Mouse (Mus musculus) heart, embryonic 13.5 days (tissue): ENCODE results near the gene Myo1e. TPM values are rescaled to one million over a fixed set of nuclear protein-coding genes. Genes with fewer than 3 reads are reported as not detected.

Experiments
- ATAC-seq: fragments of 200-750 bp; cut with Nextera tagmentation; 2 replicates; pipeline ENCODE4 v1.8.0; 2017; ENCODE audit warnings: moderate TSS enrichment; ENCODE audit not compliant: insufficient number of reproducible peaks, low FRiP score, low TSS enrichment; ENCODE audit errors: extremely low read depth
- H3K27ac ChIP-seq: fragments of 300-500 bp; sonication (generic); replicated peaks from 2 replicates; pipeline ENCODE4 v1.5.1; 2015; ENCODE audit warnings: moderate library complexity, mild to moderate bottlenecking, inconsistent platforms
- H3K27me3 ChIP-seq: fragments of 300-500 bp; sonication (generic); replicated peaks from 2 replicates; pipeline ENCODE4 v1.6.1; 2015; ENCODE audit warnings: mild to moderate bottlenecking, inconsistent platforms
- H3K36me3 ChIP-seq: fragments of 300-500 bp; sonication (generic); 2 replicates; pipeline ENCODE4 v1.6.1; 2015; ENCODE audit warnings: mild to moderate bottlenecking, inconsistent platforms
- H3K4me1 ChIP-seq: fragments of 300-500 bp; sonication (generic); 2 replicates; pipeline ENCODE4 v1.6.1; 2015; ENCODE audit warnings: inconsistent platforms
- H3K4me2 ChIP-seq: fragments of 300-500 bp; sonication (generic); 2 replicates; pipeline ENCODE4 v1.6.1; 2015; ENCODE audit warnings: inconsistent platforms, mild to moderate bottlenecking, moderate library complexity
- H3K4me3 ChIP-seq: fragments of 300-500 bp; sonication (generic); 2 replicates; pipeline ENCODE4 v1.5.1; 2015; ENCODE audit warnings: moderate library complexity, mild to moderate bottlenecking, inconsistent platforms
- H3K9ac ChIP-seq: fragments of 300-500 bp; sonication (generic); 2 replicates; pipeline ENCODE4 v1.6.1; 2015; ENCODE audit warnings: inconsistent platforms, mild to moderate bottlenecking, moderate library complexity
- H3K9me3 ChIP-seq: fragments of 300-500 bp; sonication (generic); 2 replicates; pipeline ENCODE4 v1.6.1; 2016; ENCODE audit warnings: inconsistent platforms
- WGBS: fragments of 180-500 bp; shearing (Covaris S2); methylation state at CpG from one replicate; pipeline ENCODE4 v1.1.7; 2015; ENCODE audit warnings: mixed read lengths; 5-methylcytosine and 5-hydroxymethylcytosine counted together
- polyA plus RNA-seq: library from polyadenylated mRNA; unstranded; fragments of >200 nt; fragmentation: Nextera tagmentation; extraction: Ambion mirVana; gene quantifications from 2 replicates; pipeline ENCODE4 v1.2.1, GENCODE M21; 2015

Gene Myo1e
- 10.1 and 10.9 TPM in 2 replicates for polyA plus RNA-seq

DNA sequence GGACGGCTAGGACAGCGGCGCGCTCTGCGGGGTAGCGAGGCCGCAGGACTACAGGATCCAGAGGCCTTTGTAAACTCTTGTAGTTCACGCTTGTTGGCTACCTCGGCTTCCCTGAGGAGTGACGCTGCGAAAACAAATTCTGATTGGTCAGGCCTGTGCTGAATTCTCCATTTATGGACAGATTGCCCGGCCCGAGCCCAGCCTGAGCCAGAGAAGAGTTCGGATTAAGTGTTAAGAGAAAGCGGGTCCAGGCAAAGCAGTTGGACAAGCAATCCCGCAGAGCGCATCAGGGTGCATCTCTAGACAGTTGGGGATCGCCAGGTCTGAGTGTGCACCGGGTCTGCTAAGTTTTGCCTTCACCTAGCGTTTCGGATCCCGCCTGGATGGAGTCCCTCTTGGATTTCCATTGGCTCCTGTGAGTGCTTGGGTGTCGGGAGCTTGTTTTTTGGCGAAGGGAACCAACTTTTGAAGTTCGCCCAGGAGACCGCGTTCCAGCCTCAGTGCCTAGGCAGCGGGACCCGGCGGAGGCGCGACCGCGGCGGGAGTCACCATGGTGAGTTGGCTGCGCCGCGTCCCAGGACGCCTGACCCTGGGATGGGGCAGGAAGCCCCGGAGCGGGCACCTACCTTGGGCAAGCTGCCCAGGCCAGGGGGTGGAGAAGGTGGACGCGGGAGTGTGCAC is at the start of gene Myo1e:
Gene Myo1e, plus strand, starts transcription at position 200 of the 681 bp plus-strand sequence.
- peak within 1 kb of the TSS; percentile 78 for H3K4me3 ChIP-seq
- peaks cover 9% of the 10 kb centered on the region; the same call in 1 of the 2 replicates for H3K27me3 ChIP-seq
- 0 out of 2 replicates have a peak, but pooled peaks cover 4% of the 10 kb centered on the region for H3K9me3 ChIP-seq
- peak within 1 kb of the TSS; percentile 91 for H3K27ac ChIP-seq
- WGBS = under 1% methylated on average over 43 of the region's 43 CpGs
- no peaks in the 10 kb centered on the region for H3K36me3 ChIP-seq
- peak within 1 kb of the TSS; percentile 96 for H3K4me2 ChIP-seq
- ATAC-seq = peak; percentile 75
- peaks cover 23% of the 10 kb centered on the region for H3K4me1 ChIP-seq
- H3K9ac ChIP-seq = peak within 1 kb of the TSS; percentile 90

DNA sequence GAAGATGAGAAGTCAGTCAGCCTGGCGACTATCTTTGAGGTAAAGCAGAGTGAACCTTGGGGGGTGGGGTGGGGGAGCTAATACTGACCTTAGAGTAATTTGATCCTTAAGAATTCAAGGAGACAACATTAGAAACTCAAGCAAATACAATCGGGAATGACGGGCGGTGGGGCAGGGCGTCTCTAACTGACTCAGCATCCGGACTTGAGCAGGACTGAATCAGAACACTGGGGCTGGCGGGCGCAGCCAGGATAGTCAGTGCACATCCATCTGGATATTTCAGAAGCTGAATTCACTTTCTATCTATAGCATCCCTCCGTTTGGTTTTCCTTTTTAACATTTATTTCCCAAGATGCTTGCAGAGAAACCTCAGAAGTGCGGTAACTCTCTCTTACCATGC is 47.1 kb upstream of the Myo1e start:
- H3K27me3 ChIP-seq = no peaks in the 10 kb centered on the region
- no peak overlapping the region for H3K9ac ChIP-seq
- no peak for ATAC-seq
- H3K4me1 ChIP-seq = no peaks in the 10 kb centered on the region
- H3K27ac ChIP-seq = no peak overlapping the region
- no peaks in the 10 kb centered on the region for H3K36me3 ChIP-seq
- WGBS = 67% methylated on average over 10 of the region's 10 CpGs
- no peaks in the 10 kb centered on the region for H3K9me3 ChIP-seq
- no peak overlapping the region for H3K4me2 ChIP-seq
- no peak overlapping the region for H3K4me3 ChIP-seq

DNA sequence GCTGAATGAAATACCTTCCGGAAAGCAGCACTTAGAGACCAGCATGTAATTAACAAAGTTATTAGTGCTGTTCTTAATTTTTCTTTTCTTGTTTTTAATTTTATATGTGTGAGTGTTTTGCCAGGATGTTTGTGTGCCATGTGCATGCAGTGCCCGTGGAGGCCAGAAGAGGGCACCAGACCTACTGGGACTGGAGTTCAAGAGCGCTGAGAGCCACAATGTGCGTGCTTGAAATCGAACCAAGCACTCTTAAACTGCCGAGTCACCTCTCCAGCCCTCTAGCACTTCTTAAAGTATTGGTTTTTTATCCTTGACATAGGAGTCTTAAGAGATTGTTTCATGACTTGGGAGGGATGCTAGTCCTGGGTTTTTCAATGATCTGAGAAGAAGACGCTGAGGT is 38.2 kb upstream of the Myo1e start:
- no peak overlapping the region for H3K4me3 ChIP-seq
- H3K9ac ChIP-seq = no peak overlapping the region
- H3K27ac ChIP-seq = no peak overlapping the region
- no peak overlapping the region for H3K4me2 ChIP-seq
- no peaks in the 10 kb centered on the region for H3K9me3 ChIP-seq
- H3K27me3 ChIP-seq = no peaks in the 10 kb centered on the region
- H3K36me3 ChIP-seq = no peaks in the 10 kb centered on the region
- no peak for ATAC-seq
- no peaks in the 10 kb centered on the region for H3K4me1 ChIP-seq
- 78% methylated on average over 7 of the region's 7 CpGs for WGBS

DNA sequence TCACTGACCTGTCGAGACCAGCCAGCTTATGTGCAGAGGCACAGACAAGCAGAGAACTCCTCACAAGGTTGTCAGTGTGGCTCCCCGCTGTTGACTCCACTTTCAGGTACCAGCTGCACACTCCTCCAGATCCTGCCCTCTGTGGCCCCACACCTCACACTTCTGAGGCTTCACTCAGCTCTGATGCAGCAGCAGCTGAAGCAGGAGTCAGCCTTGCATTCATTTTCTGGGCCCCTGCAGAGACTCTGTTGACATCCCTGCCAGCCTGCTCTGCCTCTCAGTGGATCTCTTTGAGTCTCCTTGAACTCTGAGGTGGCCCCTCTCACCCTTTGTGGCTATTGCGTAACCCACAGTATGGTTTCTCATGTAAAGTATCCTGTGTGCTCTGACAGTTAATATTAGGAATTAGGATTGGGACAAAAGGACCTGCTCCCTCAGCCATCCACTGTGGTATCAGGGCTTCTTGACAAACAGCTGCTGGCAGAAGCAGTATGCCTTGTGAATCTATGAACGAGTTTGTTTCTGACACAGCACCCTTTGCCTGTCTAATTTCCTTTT is 32.8 kb upstream of the Myo1e start:
- WGBS = 56% methylated on average over 4 of the region's 4 CpGs
- ATAC-seq = no peak
- Histone ChIP-seq H3K9me3 (0 out of 2 replicates have a peak, but pooled peaks cover 2% of the 10 kb centered on the region), H3K4me1 (no peaks in the 10 kb centered on the region), H3K9ac (no peak overlapping the region), H3K36me3 (no peaks in the 10 kb centered on the region), H3K27me3 (no peaks in the 10 kb centered on the region), H3K27ac (no peak overlapping the region), H3K4me2 (no peak overlapping the region), H3K4me3 (no peak overlapping the region)

DNA sequence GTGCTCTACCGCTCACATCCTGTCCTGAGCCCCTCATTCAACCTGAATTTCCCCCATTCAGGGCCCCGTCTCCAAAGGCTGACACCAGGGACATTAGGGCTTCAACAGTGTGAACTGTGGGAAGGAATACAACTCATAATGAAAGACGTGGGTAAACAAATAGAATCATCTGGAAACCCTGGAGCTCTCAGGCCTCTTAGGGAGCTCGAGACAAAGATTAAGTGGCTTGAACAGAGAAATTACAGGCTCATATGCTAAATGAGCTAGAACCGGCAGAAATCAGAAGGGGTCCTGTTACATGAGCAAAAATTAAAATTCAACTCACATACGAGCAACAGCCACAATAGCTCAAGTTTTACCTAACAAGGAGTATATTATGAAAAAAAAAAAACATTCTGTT is 32.3 kb upstream of the Myo1e start:
- Histone ChIP-seq H3K9me3 (0 out of 2 replicates have a peak, but pooled peaks cover 2% of the 10 kb centered on the region), H3K27me3 (no peaks in the 10 kb centered on the region), H3K36me3 (no peaks in the 10 kb centered on the region), H3K4me3 (no peak overlapping the region), H3K4me2 (no peak overlapping the region), H3K9ac (no peak overlapping the region), H3K27ac (no peak overlapping the region), H3K4me1 (no peaks in the 10 kb centered on the region)
- no peak for ATAC-seq
- 55% methylated on average over 6 of the region's 6 CpGs for WGBS

DNA sequence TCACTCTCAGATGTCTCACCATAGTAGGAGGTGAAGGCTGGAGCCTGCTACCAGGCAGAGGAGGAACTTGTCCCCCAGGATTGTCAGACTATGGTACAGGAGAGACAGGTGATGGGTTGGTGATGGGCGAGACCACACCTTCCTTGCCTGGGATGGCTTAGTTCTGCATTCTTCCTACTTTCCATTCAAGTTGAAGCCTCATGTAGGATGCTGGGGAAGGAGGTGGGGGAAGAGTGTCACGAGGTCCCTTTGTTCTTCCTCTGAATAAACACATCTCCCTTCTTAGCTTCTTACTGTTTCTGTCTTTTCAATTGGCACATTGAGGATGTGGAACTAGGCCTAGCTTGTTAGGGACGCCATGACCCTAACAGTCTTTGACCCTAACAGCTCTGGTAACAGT is 30.9 kb upstream of the Myo1e start:
- Histone ChIP-seq H3K4me1 (no peaks in the 10 kb centered on the region), H3K9me3 (0 out of 2 replicates have a peak, but pooled peaks cover 2% of the 10 kb centered on the region), H3K4me2 (no peak overlapping the region), H3K27me3 (no peaks in the 10 kb centered on the region), H3K36me3 (no peaks in the 10 kb centered on the region), H3K9ac (no peak overlapping the region), H3K4me3 (no peak overlapping the region), H3K27ac (no peak overlapping the region)
- no peak for ATAC-seq
- WGBS = 75% methylated on average over 3 of the region's 3 CpGs

DNA sequence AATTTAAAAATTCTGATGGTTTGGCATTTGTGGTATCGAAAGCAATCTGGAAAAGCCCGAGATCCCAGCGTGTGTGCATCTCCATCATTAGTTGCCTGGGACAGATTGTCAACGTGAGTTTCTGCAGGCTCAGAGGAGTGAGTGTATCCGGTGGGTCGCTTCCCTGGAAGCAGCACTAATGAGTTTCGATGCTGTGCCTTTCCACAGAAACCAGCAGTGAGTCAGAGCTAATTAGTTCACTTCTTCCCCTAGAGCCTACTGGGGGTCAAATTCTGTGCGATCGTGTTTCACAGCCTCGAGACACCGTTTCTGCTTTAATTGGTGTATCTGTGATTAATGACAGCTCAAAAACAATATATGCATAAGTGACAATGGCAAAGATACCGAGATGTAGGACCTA is 25.4 kb upstream of the Myo1e start:
- Histone ChIP-seq H3K9ac (no peak overlapping the region), H3K9me3 (0 out of 2 replicates have a peak, but pooled peaks cover 2% of the 10 kb centered on the region), H3K27me3 (no peaks in the 10 kb centered on the region), H3K4me1 (no peaks in the 10 kb centered on the region), H3K36me3 (no peaks in the 10 kb centered on the region), H3K4me2 (no peak overlapping the region), H3K4me3 (no peak overlapping the region), H3K27ac (no peak overlapping the region)
- 72% methylated on average over 12 of the region's 12 CpGs for WGBS
- no peak for ATAC-seq

DNA sequence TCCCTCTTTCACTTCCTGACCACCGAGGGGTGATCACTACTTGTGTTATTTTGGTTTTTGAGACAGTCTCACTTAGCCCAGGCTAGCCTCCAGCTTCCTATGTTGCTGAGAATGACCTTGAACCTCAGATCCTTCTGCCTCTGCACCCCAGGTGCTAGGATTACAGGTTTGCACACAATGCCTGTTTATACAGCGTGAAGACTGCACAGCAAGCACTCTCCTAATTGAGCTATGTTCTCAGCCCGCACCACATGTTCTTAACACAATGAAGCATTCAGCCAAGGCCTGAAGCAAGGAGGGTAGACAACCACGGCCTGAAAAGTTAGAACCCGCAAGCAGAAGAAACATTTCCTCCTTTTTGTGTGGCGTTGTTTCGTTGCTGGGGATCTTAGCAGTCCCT is 24.5 kb upstream of the Myo1e start:
- Histone ChIP-seq H3K4me3 (no peak overlapping the region), H3K4me2 (no peak overlapping the region), H3K9me3 (0 out of 2 replicates have a peak, but pooled peaks cover 2% of the 10 kb centered on the region), H3K27me3 (no peaks in the 10 kb centered on the region), H3K36me3 (no peaks in the 10 kb centered on the region), H3K27ac (no peak overlapping the region), H3K9ac (no peak overlapping the region), H3K4me1 (no peaks in the 10 kb centered on the region)
- no peak for ATAC-seq
- 72% methylated on average over 7 of the region's 7 CpGs for WGBS

DNA sequence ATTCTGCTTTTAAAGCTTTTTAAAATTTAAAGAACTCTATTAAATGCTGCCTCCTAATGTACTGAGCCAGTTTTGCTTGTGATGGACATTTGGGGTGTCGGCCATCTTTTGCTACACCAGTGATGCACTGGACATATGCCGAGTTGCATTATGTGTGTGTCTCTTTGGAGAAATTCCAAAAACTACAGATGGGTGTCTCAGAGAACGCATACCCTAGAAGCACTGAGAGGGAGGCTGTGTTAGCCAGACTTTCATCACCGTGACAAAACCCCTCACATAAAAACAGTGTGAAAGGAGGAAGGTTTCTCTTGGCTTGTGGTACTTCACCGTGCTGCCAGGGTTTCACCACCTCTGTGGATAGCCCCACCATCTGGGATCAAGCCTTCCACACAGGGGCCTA is 14.8 kb upstream of the Myo1e start:
- no peak overlapping the region for H3K9ac ChIP-seq
- 78% methylated on average over 5 of the region's 5 CpGs for WGBS
- no peaks in the 10 kb centered on the region for H3K36me3 ChIP-seq
- no peak overlapping the region for H3K4me2 ChIP-seq
- no peaks in the 10 kb centered on the region for H3K27me3 ChIP-seq
- ATAC-seq = no peak
- H3K27ac ChIP-seq = no peak overlapping the region
- H3K4me3 ChIP-seq = no peak overlapping the region
- H3K9me3 ChIP-seq = no peaks in the 10 kb centered on the region
- H3K4me1 ChIP-seq = no peaks in the 10 kb centered on the region

DNA sequence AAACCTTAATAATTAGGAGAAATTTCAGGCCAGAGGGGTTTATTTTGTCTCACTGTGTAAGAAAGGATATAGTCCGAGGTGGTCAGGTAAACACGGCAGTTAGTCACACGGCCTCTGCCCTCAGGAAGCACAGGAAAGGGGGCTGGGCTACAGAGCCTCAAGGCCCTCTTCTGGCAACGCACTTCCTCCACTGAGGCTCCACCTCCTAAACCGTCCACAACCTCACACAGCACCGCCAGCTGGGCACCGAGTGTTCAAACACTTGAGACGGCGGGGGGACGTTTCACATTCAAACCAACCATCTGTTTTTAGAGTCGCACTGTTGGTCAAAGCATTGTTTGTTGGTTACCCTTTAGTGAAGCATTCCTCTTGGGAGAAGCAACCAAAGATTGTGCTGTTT is 12.5 kb upstream of the Myo1e start:
- ATAC-seq = no peak
- no peak overlapping the region for H3K9ac ChIP-seq
- 0 out of 2 replicates have a peak, but pooled peaks cover 6% of the 10 kb centered on the region for H3K4me1 ChIP-seq
- H3K27me3 ChIP-seq = no peaks in the 10 kb centered on the region
- no peak overlapping the region for H3K4me2 ChIP-seq
- 80% methylated on average over 11 of the region's 11 CpGs for whole genome bisulfite sequencing
- no peaks in the 10 kb centered on the region for H3K36me3 ChIP-seq
- H3K4me3 ChIP-seq = no peak overlapping the region
- no peak overlapping the region for H3K27ac ChIP-seq
- no peaks in the 10 kb centered on the region for H3K9me3 ChIP-seq

DNA sequence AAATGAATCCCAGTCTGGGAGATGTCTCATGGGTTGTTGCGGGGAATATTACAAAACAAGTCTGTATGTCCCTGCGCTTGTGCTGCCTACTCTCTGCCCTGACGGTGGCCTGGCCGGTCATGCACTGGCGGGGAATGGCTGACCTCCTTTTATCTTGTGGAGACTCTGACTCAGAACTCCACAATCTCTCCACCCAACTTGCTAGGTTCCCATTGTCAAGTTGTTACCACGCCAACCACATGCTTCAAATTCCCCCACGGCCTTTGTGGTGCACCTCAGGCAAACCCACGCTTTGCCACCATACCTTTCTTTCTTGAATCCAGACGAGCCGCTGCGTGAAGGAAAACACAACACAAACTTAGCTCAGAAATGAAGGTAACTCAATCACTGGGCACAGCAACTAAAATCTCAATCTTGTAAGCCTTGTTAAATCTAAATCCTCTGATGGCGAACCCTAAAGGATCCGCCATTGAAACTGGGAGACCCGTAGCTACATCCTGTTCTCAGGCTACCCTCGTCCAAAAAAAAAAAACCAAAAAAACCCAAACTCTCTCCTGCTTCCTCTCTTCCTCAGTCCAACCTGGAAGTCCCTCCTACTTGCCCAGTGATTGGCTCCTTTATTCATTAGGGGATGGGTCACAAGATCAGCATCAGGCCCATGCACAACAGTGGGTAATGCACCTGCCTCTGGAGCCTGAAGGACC is 10.0 kb upstream of the Myo1e start:
- H3K27ac ChIP-seq = 0 out of 2 replicates have a peak overlapping the region, but pooled peaks have one; percentile 9
- ATAC-seq = no peak
- WGBS = 65% methylated on average over 15 of the region's 15 CpGs

More for the DNA sequence above, 10.0 kb upstream of the Myo1e start:
- Histone ChIP-seq H3K9me3 (no peaks in the 10 kb centered on the region), H3K36me3 (no peaks in the 10 kb centered on the region), H3K4me1 (0 out of 2 replicates have a peak, but pooled peaks cover 6% of the 10 kb centered on the region), H3K4me3 (no peak overlapping the region), H3K4me2 (no peak overlapping the region), H3K27me3 (no peaks in the 10 kb centered on the region), H3K9ac (no peak overlapping the region)
